Mouse (Mus musculus) urinary bladder, postnatal 4 days (tissue): ENCODE measurements around the gene Glb1l.

Source experiments
- DNase-seq, 2 experiments: peaks; one replicate each; pipeline ENCODE4 v3.0.0; 2021 to 2022; ENCODE audit warnings: low spot score in 2 of 2

Glb1l gene

DNA sequence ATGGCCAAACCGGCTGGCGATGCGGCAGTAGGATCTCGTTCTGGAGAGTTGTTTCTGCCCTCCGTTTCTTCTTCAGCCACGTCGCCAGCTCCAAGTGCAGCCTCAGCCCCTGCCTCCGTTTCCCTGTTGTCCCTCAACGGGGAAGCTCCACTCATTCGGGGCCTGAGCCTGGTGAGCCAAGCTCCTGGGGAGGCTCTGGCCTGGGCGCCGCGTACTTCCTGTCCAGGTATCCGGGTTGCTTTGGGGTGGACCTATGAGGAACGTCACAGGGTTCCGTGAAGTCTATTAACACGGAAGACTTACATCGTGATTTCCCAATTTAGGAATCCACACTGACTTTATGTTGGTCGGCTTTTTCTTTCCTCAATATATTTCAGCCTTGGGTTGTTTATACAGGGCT lies 18.2 kb downstream of the Glb1l start:
- peak in 1 of 2 experiments; percentile 34 for DNase-seq

DNA sequence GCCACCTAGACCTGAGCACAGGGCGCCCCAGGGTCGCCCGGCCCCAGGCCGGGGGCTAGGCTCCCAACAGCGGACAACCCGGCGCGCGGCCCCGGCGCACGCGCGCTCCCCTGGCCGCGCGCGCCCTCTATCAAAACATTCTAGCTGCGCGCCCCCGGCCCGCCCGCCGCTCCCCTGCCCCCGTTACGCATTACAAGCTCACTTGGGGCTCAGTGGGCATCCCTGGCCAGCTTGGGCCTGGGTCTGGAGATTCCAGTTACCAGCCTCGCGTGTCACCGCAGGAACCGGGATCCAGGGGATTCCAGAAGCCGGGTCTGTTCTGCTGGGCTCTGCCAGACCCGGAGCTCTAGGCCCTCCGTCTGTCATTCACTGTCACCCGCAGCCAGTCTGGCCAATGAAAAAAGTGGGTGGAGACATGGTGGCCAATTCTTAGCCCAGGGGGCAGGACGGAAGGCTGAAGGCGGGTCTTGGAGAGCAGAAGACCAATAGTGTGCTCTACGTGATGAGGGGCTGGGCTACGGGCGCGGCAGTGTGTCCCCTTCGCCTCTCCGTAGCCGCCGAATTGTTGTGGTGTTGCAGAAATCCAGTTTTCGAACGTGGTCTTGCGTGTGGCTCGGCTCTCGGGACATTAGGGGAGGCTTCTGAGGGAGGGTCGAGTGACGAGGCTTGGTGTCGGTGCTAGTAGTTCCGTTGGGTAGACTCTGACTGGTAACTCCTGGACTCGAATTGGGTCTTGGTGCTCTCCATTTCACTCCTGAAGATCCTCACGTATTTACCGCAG lies 18.8 kb downstream of the Glb1l start, which contains the start of the genes Ankzf1 and Atg9a:
Gene Ankzf1, plus strand, starts transcription at position 530 of the 781 bp plus-strand sequence.
Gene Atg9a, minus strand, starts transcription at position 575 of the 781 bp plus-strand sequence.
- DNase-seq = peak; percentile 93 to 94

DNA sequence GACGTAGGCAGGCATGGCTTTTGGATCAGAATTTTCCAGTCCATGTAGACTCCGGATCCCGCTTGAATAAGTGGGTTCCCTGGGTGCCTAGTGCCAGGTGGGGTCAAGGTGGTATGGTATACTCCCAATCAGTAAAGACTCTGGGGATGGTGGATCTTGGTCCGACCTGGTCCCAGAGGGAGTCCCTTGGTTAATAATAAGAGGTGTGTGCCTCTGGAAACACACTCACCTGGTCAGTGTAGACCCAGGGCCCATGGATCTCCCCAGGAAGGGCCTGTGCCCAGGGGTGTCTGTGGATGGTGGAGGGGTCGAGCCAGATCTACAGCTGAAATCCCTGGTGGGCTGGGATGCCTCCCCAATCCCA lies 19.4 kb downstream of the Glb1l start:
- no peak for DNase-seq

DNA sequence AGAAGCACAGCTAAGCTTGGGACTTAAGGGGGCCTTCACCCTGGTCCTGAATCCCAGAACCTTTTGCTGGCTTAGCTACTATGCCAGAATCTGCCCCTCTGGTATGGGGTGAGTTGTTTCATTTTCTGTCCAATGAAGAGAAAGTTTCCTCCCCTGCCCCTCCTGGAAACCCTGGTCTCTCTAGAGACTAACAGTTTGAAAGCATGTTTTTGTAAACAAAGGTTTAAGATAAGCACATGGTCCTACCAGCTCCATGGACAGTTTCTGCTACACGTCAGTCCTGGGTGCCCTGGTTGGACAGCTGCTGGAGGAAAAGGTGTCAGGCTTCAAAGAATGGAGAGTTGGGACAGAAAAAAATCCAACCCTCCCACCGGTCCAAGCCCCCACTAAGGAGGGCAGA lies 20.0 kb downstream of the Glb1l start:
- no peak for DNase-seq

DNA sequence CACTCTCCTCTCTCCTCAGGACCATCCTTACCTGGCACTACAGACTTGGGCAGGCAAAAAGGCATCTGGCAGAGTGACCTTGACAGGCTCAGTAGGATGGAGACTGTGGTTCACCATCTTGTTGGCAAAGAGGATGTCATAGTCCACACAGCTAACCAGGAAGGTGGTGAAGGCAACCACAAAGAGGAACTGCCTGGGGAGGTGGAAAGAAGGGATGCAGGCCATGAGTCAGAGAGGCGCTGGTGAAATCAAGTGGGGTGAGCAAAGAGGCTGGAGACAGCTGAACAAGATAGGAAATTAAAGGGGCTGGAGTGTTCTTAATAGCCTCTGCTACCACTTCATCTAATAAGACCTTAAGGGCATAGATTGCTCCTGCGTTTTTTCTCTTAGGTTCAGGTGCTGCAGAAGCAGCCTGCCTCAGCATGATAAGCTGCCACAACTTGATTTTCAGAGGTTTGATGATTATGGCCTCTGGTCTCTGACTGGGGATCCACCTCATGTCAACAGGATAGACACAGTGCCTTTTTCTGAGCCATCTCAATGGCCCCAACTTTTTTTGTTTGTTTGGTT lies 22.6 kb downstream of the Glb1l start:
- DNase-seq = no peak

DNA sequence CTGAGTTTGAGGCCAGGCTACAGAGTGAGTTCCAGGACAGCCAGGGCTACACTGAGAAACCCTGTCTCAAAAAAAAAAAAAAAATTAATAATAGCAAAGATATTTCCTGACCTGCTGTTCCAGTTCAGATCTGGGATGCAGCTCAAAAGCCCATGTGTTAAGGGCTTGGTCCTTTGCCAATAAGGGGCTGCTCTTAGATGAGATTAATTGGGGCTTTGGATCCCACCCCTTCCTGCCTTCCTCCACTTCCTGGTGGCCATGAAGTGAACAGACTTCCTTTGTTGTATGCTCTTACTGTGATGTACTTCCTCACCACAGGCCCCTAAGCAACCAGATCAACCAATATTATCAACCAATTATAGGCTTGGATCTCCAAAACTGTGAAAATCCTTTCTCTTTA lies 23.5 kb downstream of the Glb1l start:
- no peak for DNase-seq

DNA sequence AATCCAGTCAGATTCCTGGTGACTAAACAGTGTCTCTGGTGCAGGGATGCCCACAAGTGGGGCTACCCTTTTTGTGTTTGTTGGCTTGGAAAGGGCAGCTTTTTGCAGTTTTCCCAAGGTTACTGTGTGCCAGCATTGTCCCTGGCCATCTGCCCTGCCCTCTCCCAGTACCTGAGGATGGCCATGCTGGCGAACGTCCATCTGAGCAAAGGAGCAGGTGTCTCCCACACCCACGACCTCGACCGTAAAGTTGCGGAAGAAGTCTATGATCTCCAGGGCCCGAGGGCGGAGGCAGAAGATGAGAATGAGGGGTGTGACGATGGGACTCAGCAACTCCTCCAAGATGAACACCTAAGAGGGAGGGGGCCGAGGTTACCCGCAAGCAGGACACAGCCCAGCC lies 25.1 kb downstream of the Glb1l start:
- no peak for DNase-seq

DNA sequence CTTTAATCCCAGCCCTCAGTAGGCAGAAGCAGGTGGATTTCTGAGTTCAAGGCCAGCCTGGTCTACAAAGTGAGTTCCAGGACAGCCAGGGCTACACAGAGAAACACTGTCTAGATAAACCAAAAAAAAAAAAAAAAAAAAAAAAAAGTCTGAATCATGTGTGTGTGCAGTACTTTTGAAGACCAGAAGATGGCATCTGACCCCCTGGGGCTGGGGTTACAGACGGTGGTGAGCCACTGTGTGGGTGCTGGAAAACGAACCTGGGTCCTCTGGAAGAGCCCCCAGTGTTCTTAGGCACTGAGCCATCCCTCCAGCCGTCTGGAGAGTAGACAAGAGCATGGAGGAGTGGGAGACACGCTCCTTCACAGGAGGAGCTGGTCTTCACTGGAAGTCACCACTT lies 28.5 kb downstream of the Glb1l start:
- no peak for DNase-seq

DNA sequence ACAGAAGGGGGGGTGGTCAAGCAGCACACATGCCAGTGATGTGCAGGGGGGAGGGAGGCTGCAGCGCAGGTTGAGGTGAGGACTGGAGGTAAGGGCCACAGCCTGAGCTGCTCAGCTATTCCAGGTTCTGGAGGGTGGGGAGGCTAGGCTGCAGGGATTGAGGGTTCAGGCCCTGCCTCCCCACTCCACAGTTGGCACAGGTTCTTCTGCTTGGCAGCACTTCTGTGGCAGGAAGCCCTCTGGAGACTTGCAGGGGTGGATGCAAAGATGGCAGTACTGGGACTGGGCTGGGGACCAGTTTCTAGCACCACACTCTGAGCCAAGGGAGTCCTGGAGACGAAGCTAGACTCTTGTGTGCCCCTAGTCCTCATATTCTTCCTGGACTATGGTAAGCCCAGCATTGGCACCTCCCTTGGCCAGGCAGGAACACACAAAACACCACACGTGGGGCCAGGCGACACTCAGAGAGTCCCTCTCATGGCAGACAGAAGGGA lies 29.2 kb downstream of the Glb1l start:
- DNase-seq = no peak

DNA sequence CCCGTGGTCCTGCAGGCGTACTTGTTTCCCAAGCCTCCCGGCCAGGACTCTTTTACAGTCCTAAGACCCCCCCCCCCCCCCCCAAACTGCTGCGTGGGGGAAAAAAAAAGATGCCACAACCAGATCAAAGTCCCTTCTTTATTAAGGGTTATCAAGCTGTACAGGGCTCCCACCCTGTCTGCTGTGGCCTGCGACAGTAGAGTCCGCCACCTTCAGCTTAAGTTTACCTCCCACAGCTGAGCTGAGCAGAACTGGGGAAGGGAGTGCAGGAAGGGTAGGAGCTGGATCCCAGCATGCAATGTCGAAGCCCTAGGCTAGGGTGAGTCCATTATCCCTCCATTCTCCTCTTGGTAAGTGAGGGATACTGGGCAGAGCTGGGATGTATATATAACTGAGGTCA lies 29.9 kb downstream of the Glb1l start:
- DNase-seq = no peak

DNA sequence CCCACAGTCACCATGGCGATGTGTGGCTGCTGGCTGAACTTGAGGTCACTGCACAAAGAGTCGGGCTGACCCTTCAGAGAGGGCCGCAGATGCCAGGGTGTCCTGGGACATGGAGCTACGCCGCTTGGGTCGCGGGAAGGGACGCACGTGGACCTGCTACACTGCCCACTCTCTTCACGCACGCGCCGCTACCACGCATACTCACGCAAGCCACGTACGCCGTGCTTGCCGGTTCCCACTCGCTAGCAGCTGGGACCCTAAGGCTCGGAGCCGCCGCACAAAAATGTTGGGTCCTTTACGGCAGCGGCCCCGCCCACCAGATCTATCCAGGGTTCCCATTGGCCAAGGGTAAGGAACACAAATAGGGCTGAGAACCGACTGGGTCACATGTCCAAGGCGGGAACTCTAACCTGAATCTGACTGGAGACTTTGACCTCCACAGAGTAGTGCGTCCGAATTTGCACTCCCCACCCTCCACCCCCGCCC lies 30.5 kb downstream of the Glb1l start, which contains the start of gene Abcb6:
Gene Abcb6, minus strand, starts transcription at position 288 of the 486 bp plus-strand sequence.
- peak; percentile 81 to 88 for DNase-seq

DNA sequence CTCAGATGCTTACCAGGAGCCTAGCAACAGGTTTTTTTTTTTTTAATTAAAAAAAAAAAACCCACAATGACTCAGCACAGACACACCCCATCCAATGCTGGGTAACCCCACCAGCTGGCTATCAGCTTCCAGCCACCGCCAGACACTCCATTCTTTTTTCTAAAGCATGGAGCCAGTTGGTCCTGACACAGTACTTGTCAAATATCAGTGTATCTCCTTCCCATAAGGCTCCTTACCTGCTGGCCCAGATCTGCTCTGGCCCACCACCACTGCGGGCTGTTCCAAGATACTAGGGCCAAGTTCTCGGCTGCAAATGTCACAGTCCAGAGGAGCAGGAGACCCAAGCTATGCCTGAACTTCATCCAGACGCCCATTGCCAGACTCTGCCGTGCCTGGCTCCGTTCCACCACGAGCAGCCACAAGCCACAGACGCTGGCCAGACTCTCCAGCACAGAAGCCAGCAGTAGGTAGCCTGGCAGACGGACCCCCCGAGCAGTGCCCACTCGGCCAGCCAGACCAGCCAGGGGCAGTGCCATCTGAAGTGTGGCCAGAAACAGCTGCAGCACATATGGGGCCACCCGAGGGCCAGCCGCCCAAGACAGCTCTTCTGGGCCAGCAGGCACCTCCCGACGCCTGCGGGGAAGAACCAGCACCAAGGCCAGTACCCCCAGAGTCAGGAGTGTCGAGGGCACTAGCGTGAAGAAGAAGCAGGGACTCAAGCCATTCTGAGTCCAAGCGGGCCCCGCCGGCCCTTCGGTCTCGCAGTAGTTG lies 31.1 kb downstream of the Glb1l start:
- DNase-seq = peak in 1 of 2 experiments; percentile 32

DNA sequence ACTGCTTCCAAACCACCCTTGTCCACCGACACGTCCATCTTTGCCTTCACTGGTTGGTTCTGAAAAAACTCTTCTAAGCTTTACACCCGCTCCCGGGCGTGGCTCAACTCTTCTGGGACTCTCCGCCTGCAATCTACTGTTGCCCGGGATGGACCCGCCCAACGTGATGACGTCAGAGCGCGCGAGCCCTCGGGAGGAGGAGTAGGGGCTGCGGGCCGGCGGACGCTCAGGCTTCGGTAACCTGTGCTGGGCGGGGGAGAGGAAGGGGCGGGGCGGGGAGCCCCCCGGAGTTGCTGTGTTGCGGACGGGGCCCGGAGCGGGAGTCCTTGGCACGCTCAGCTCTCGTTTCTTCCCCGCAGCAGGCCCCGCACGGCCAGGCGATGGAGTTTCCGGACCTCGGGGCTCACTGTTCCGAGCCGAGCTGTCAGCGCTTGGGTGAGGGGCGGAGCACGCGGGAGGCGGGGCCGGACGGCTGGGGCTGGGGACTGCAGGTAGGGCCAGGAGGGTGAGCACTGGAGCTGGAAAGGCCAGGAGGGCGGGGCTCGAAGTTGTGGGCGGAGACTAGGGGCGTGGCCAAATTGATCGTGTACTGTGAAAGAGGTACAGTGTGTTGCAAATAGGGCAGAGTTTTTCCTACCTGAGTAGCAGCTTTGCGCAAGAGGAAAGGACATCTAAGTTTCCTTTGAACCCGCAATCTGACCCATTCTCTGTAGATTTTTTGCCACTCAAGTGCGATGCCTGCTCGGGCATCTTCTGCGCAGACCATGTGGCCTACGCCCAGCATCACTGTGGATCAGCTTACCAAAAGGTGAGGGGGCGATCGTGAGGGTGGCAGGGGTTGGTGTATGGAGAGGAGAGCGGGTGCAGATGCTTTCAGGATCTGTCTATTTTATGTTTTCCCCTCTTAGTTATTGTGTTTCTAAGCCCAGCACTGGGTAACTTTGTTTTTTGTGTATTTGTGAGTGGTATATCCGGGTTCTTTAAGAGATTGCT lies 41.8 kb downstream of the Glb1l start, which contains the start of gene Zfand2b:
Gene Zfand2b, plus strand, starts transcription at position 175 of the 993 bp plus-strand sequence.
- peak; percentile 93 to 98 for DNase-seq

DNA sequence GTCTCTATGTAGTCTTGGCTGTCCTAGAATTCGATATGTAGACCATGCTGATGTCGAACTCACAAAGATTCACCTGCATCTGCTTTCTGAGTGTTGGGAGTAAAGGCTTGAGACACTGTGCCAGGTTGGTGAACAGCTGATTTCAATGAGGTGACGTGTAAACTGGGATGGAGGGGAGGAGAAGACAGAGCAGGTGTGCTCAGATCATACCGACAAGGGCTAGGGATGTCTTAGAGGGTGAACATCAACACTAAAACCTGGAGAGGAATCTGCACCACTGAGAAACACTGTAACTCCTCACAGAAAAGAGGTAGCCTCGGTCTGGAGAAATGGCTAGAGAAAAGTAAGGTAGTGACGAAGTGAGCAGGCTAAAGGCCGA lies 42.5 kb downstream of the Glb1l start:
- DNase-seq = no peak

DNA sequence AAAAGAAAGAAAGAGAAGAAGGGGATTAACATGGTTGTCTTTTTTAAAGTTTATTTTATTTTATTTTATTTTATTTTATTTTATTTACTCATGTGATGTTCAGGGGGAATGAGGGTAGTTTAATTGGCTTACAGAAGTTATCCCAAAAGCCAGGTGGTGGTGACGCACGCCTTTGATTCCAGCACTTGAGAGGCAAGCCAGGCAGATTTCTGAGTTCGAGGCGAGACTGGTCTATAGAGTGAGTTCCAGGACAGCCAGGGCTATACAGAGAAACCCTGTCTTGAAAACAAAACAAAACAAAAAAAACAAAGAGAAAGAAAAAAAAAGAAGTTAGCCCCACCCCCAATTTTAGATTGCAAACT lies 50.4 kb downstream of the Glb1l start:
- no peak for DNase-seq

DNA sequence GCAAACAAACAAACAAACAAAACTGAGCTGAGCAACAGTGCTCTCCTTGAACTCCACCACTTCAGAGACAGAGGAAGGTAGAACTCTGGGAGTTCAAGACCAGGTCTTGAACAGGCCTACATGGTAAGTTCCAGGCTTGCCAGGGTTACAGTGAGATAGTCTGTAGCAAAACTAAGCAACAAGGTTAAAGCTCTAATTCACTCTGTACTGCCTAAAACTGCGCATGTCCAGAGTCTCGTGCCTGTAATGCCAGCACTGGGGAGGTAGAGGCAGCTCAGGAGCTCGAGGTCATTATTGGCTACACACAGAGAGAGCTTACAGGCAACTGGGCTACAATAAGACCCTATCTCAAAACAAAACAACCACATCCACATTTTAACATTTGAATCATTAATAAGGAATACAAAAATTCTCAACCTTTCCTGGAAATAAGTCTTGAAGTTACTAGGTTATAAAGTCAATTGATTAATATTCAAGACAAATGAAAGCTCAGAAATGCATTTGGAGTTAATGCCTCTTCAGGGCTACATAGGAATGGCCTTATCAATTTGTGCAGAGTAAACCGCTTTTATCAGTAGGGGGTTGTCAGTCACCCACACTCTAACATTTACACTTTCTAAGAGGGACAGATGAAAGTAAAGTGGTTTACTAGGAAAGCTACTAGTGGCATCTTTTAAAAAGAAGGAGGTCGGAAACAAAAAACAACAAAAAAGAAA lies 50.9 kb downstream of the Glb1l start:
- DNase-seq = no peak

DNA sequence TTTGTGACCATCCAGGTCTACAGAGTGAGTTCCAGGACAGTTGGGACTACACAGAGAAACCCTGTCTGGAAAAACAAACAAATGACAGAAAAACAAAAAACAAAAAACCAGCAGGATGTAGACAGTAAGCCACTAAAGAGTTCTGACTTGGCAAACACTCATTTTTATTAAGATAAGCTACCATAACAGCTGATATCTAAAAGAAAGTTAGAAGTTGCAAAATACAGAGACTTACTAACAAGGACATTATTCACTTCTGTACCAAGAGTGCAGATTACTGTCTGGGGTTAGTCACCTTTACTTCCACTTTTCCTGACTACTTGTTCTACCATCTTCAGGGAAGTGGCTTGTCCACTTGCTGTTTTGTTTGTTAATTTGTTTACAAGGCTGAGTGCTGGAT lies 51.6 kb downstream of the Glb1l start:
- no peak for DNase-seq

DNA sequence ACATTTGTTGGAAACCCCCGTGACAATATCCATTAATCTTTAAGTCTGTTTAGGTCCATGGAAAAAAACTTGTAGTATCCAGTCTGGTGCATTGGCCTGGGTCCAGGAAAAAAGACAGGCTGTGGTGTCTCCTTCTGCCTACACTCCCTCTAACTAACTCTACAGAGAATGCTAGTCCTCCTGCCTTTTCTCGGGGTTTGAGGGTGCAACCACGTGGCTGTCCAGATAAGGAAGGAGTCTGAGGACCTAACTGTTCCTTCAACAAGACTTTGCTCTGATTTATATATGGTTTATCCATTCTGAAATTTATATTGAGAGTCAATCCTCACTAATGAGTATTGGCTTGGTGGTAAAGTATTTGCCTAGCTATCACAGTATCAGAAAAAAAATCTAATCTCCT lies 54.8 kb downstream of the Glb1l start:
- DNase-seq = no peak

DNA sequence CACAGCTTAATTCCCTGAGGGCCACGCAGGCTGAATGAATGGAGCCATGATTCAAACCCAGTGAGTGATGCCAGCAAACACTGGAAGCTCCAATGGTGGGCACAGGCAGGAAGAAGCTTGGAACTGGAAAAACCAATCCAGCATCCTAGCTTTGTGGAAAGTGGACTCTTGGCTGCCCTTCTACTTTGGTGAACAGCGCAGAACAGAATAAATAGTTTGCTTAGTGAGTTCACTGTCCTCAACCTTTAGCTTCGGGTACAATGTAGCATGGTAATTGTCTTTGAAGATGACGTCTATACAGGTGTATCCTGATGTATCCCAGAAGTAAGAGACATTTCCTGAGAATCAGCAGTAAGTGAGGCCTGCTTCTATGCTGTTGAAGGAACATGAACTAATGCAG lies 61.9 kb downstream of the Glb1l start:
- DNase-seq = no peak
